Mouse (Mus musculus) lung, postnatal 4 days (tissue): ENCODE data around the gene Golm1.

Source experiments
- DNase-seq, 2 experiments: peaks; one replicate each; pipeline ENCODE4 v3.0.0; 2021

Gene Golm1

GRCm38 (mm10) chr13:59674761-59675150 is 855 bp downstream of the Golm1 start:
- DNase-seq, result no peak

GRCm38 (mm10) chr13:59674215-59674614 is 1.4 kb downstream of the Golm1 start:
- DNase-seq, result no peak

GRCm38 (mm10) chr13:59673597-59673996 is 2.0 kb downstream of the Golm1 start:
- no peak for DNase-seq

GRCm38 (mm10) chr13:59672248-59672647 is 3.4 kb downstream of the Golm1 start:
- DNase-seq, result no peak

GRCm38 (mm10) chr13:59671521-59671920 is 4.1 kb downstream of the Golm1 start:
- DNase-seq, result no peak

- DNase-seq, result no peak
Measured at GRCm38 (mm10) chr13:59669946-59670345, 5.7 kb downstream of the Golm1 start.

GRCm38 (mm10) chr13:59668501-59669093 is 7.0 kb downstream of the Golm1 start:
- DNase-seq, result peak; percentile 63 to 71

GRCm38 (mm10) chr13:59667763-59668162 is 7.8 kb downstream of the Golm1 start:
- DNase-seq, result no peak

- no peak for DNase-seq
Measured at GRCm38 (mm10) chr13:59663939-59664712, 11.5 kb downstream of the Golm1 start.

GRCm38 (mm10) chr13:59661966-59662365 is 13.6 kb downstream of the Golm1 start:
- no peak for DNase-seq

- DNase-seq, result no peak
Measured at GRCm38 (mm10) chr13:59661387-59661786, 14.2 kb downstream of the Golm1 start.

GRCm38 (mm10) chr13:59660371-59660770 is 15.2 kb downstream of the Golm1 start:
- DNase-seq, result no peak

GRCm38 (mm10) chr13:59657781-59658180 is 17.8 kb downstream of the Golm1 start:
- DNase-seq, result no peak

- DNase-seq, result peak; percentile 22 to 37
Measured at GRCm38 (mm10) chr13:59656975-59657388, 18.6 kb downstream of the Golm1 start.

- no peak for DNase-seq
Measured at GRCm38 (mm10) chr13:59656316-59656832, 19.2 kb downstream of the Golm1 start.

- no peak for DNase-seq
Measured at GRCm38 (mm10) chr13:59655718-59656315, 19.8 kb downstream of the Golm1 start.

GRCm38 (mm10) chr13:59654465-59654864 is 21.1 kb downstream of the Golm1 start:
- no peak for DNase-seq

GRCm38 (mm10) chr13:59653136-59653535 is 22.5 kb downstream of the Golm1 start:
- no peak for DNase-seq

GRCm38 (mm10) chr13:59652651-59653050 is 23.0 kb downstream of the Golm1 start:
- no peak for DNase-seq

GRCm38 (mm10) chr13:59649781-59650180 is 25.8 kb downstream of the Golm1 start:
- no peak for DNase-seq

- DNase-seq, result no peak
Measured at GRCm38 (mm10) chr13:59648598-59648997, 27.0 kb downstream of the Golm1 start.

- no peak for DNase-seq
Measured at GRCm38 (mm10) chr13:59647484-59647883, 28.1 kb downstream of the Golm1 start.

GRCm38 (mm10) chr13:59646674-59647244 is 28.9 kb downstream of the Golm1 start:
- no peak for DNase-seq

- no peak for DNase-seq
Measured at GRCm38 (mm10) chr13:59645491-59645890, 30.1 kb downstream of the Golm1 start.
